Mouse (Mus musculus): ENCODE measurements around the gene Rnf167. TPM values are rescaled to one million over a fixed set of nuclear protein-coding genes. Genes with fewer than 3 reads are reported as not detected.

The Rnf167 gene
- total and polyA plus RNA-seq, 3 experiments: 23.5 to 31.7 (median 25.5) TPM

- Histone ChIP-seq H3K36me3 (replicated peaks in 1 of 2; ENCODE audit: control insufficient read depth in 1 of 2, insufficient read depth in 1 of 2, low read length in 1 of 2) (peaks cover 43 to 66% of the 10 kb centered on the region in 2 experiments), H3K9me3 (replicated peaks; ENCODE audit: low read length) (no peaks in the 10 kb centered on the region), H3K79me2 (replicated peaks; ENCODE audit: control insufficient read depth, extremely low read depth, insufficient read depth, poor library complexity, severe bottlenecking) (peaks cover 18% of the 10 kb centered on the region), H3K27me3 (replicated peaks) (no peaks in the 10 kb centered on the region), H3K4me1 (ENCODE audit: control insufficient read depth in 1 of 2, insufficient read depth in 2 of 2) (peaks cover 10 to 33% of the 10 kb centered on the region in 2 experiments), H3K4me2 (ENCODE audit: insufficient read depth, low read depth, poor library complexity, severe bottlenecking) (no peak overlapping the region), H3K4me3 (replicated peaks in 1 of 3; ENCODE audit: low read depth in 2 of 3, low read length in 2 of 3, poor library complexity in 1 of 3) (no peak overlapping the region), H3K27ac (ENCODE audit: insufficient read depth, low read depth) (no peak overlapping the region), H3K9ac (ENCODE audit: insufficient read depth, low read depth) (no peak overlapping the region)
- TF ChIP-seq MEF2A (IDR thresholded peaks at IDR 0.05; ENCODE audit: borderline replicate concordance, low read depth, low read length): no peak
- no peak for TF ChIP-seq MXI1 (IDR thresholded peaks at IDR 0.05; ENCODE audit: low read depth, low read length)
- no peak for TF ChIP-seq ZMIZ1 (IDR thresholded peaks at IDR 0.05; ENCODE audit: low read depth, low read length)
- no peak for TF ChIP-seq TBP (conservative IDR thresholded peaks at IDR 0.05; ENCODE audit: low read depth, low read length)
- no peak for TF ChIP-seq TCF12 (IDR thresholded peaks at IDR 0.05; ENCODE audit: low read depth, low read length)
- no peak for TF ChIP-seq BHLHE40 (IDR thresholded peaks at IDR 0.05; ENCODE audit: low read depth, low read length)
- TF ChIP-seq CHD2 (IDR thresholded peaks at IDR 0.05; ENCODE audit: low read length): no peak
- TF ChIP-seq ZKSCAN1 (IDR thresholded peaks at IDR 0.05; ENCODE audit: borderline replicate concordance, low read depth, low read length): no peak
- TF ChIP-seq EP300 (IDR thresholded peaks at IDR 0.05; ENCODE audit: low read length): no peak
- TF ChIP-seq POLR2AphosphoS2 (IDR thresholded peaks at IDR 0.05; ENCODE audit: low read depth, low read length): no peak
- no peak for TF ChIP-seq JUND (conservative IDR thresholded peaks at IDR 0.05; ENCODE audit: low read depth, low read length)
- TF ChIP-seq ELF1 (IDR thresholded peaks at IDR 0.05; ENCODE audit: low read depth, low read length): no peak
- no peak for TF ChIP-seq KAT2A (IDR thresholded peaks at IDR 0.05; ENCODE audit: insufficient replicate concordance, low read length)
- no peak for TF ChIP-seq NRF1 (IDR thresholded peaks at IDR 0.05; ENCODE audit: low read depth, low read length)
- no peak for TF ChIP-seq MAFK (IDR thresholded peaks at IDR 0.05; ENCODE audit: insufficient replicate concordance, low read length)
- no peak for TF ChIP-seq ETS1 (conservative IDR thresholded peaks at IDR 0.05; ENCODE audit: low read depth, low read length)
- in situ Hi-C loops (cut with MboI; ENCODE audit: low pct_ligation_motif_present, low pct_unique_long_range_greater_than_20kb, low sequenced_read_pairs) (loop anchor here (5.0 kb wide), 1 partner anchor 36 kb away; no protein-coding TSS in a partner anchor), dilution Hi-C loops (cut with MboI; ENCODE audit: extremely low pct_ligation_motif_present, extremely low pct_unique_long_range_greater_than_20kb, low sequenced_read_pairs) (no loop called here)
- no peak for DNase-seq (ENCODE audit: extremely low read depth)
Measured at GRCm38 (mm10) chr11:70671333-70672047, 24.5 kb downstream of the Rnf167 start.

GRCm38 (mm10) chr11:70674014-70674413 is 27.0 kb downstream of the Rnf167 start:
- dilution Hi-C loops (cut with MboI; ENCODE audit: extremely low pct_ligation_motif_present, extremely low pct_unique_long_range_greater_than_20kb, low sequenced_read_pairs): no loop called here

More at GRCm38 (mm10) chr11:70674014-70674413, 27.0 kb downstream of the Rnf167 start:
- no peaks in the 10 kb centered on the region for H3K27me3 ChIP-seq (replicated peaks)
- H3K9ac ChIP-seq (ENCODE audit: insufficient read depth, low read depth): no peak overlapping the region
- no peaks in the 10 kb centered on the region for H3K79me2 ChIP-seq (replicated peaks; ENCODE audit: control insufficient read depth, extremely low read depth, insufficient read depth, poor library complexity, severe bottlenecking)
- peaks cover 0 to 21% of the 10 kb centered on the region in 2 experiments; a peak in 2 of 4 replicates for H3K4me1 ChIP-seq (ENCODE audit: control insufficient read depth in 1 of 2, insufficient read depth in 2 of 2)
- H3K4me3 ChIP-seq (replicated peaks in 1 of 3; ENCODE audit: low read depth in 2 of 3, low read length in 2 of 3, poor library complexity in 1 of 3): no peak overlapping the region
- in situ Hi-C loops (cut with MboI; ENCODE audit: low pct_ligation_motif_present, low pct_unique_long_range_greater_than_20kb, low sequenced_read_pairs): loop anchor here (5.0 kb wide), 1 partner anchor 33 kb away; no protein-coding TSS in a partner anchor
- H3K27ac ChIP-seq (ENCODE audit: insufficient read depth, low read depth): no peak overlapping the region
- no peak overlapping the region for H3K4me2 ChIP-seq (ENCODE audit: insufficient read depth, low read depth, poor library complexity, severe bottlenecking)
- no peak for TF ChIP-seq CHD2 (IDR thresholded peaks at IDR 0.05; ENCODE audit: low read length)
- no peak for TF ChIP-seq SIN3A (IDR thresholded peaks at IDR 0.05; ENCODE audit: low read length)
- TF ChIP-seq ZMIZ1 (IDR thresholded peaks at IDR 0.05; ENCODE audit: low read depth, low read length): no peak
- TF ChIP-seq MAFK (IDR thresholded peaks at IDR 0.05; ENCODE audit: insufficient replicate concordance, low read length): no peak
- TF ChIP-seq HCFC1 (IDR thresholded peaks at IDR 0.05; ENCODE audit: low read depth, low read length): no peak
- TF ChIP-seq MXI1 (IDR thresholded peaks at IDR 0.05; ENCODE audit: low read depth, low read length): no peak
- TF ChIP-seq ZKSCAN1 (IDR thresholded peaks at IDR 0.05; ENCODE audit: borderline replicate concordance, low read depth, low read length): no peak
- no peak for TF ChIP-seq MYC (IDR thresholded peaks at IDR 0.05; ENCODE audit: low read depth, low read length)
- no peak for TF ChIP-seq SMC3 (IDR thresholded peaks at IDR 0.05; ENCODE audit: low read depth, low read length)
- TF ChIP-seq GABPA (IDR thresholded peaks at IDR 0.05; ENCODE audit: insufficient replicate concordance, low read depth, low read length): no peak
- peaks cover 53 to 76% of the 10 kb centered on the region in 2 experiments for H3K36me3 ChIP-seq (replicated peaks in 1 of 2; ENCODE audit: control insufficient read depth in 1 of 2, insufficient read depth in 1 of 2, low read length in 1 of 2)
- no peak for DNase-seq (ENCODE audit: extremely low read depth)
- no peaks in the 10 kb centered on the region for H3K9me3 ChIP-seq (replicated peaks; ENCODE audit: low read length)

All from CH12.LX (cell line).